Mouse (Mus musculus) stomach, postnatal 0 days (tissue): ENCODE measurements at regions not wholly inside any gene's neighbourhood (a gene's known extent, or its start where the extent isn't known, plus 50 kb on each side); places are given as distances from the start of the nearest gene placed in this dataset.

ENCODE experiments used
- ATAC-seq: fragments of 200-750 bp; cut with Nextera tagmentation; 2 replicates; pipeline ENCODE4 v1.8.0; 2017; ENCODE audit not compliant: low FRiP score, low TSS enrichment
- DNase-seq: peaks from one replicate; pipeline ENCODE4 v3.0.0-alpha.2; 2016; ENCODE audit warnings: low spot score
- H3K27ac ChIP-seq: fragments of 300-500 bp; sonication (generic); replicated peaks from 2 replicates; pipeline ENCODE4 v1.5.1; 2014; ENCODE audit warnings: mild to moderate bottlenecking, control low read depth
- H3K27me3 ChIP-seq: fragments of 300-500 bp; sonication (generic); 2 replicates; pipeline ENCODE4 v1.6.1; 2014; ENCODE audit warnings: low read length; ENCODE audit not compliant: control insufficient read depth, insufficient read depth
- H3K36me3 ChIP-seq: fragments of 300-500 bp; sonication (generic); 2 replicates; pipeline ENCODE4 v1.6.1; 2014; ENCODE audit warnings: low read length, mixed read lengths; ENCODE audit not compliant: control insufficient read depth, insufficient read depth
- H3K4me1 ChIP-seq: fragments of 300-500 bp; sonication (generic); replicated peaks from 2 replicates; pipeline ENCODE4 v1.6.1; 2014; ENCODE audit warnings: antibody characterized with exemption; ENCODE audit not compliant: control insufficient read depth, insufficient read depth
- H3K4me2 ChIP-seq: fragments of 300-500 bp; sonication (generic); replicated peaks from 2 replicates; pipeline ENCODE4 v1.6.1; 2014; ENCODE audit warnings: low read depth, mild to moderate bottlenecking, control low read depth, moderate library complexity
- H3K4me3 ChIP-seq: fragments of 300-500 bp; sonication (generic); 2 replicates; pipeline ENCODE4 v1.5.1; 2014; ENCODE audit warnings: low read depth, low read length, control low read depth
- H3K9ac ChIP-seq: fragments of 300-500 bp; sonication (generic); 2 replicates; pipeline ENCODE4 v1.6.1; 2014; ENCODE audit warnings: mild to moderate bottlenecking, low read length, control low read depth, mixed read lengths
- H3K9me3 ChIP-seq: fragments of 300-500 bp; sonication (generic); 2 replicates; pipeline ENCODE4 v1.6.1; 2016; ENCODE audit warnings: low read length; ENCODE audit not compliant: control insufficient read depth
- CTCF ChIP-seq: IDR thresholded peaks from 2 replicates; pipeline ENCODE4 v1.5.1; 2016; ENCODE audit warnings: antibody characterized with exemption, low read depth, mild to moderate bottlenecking, moderate library complexity
- EP300 ChIP-seq: optimal IDR thresholded peaks from 2 replicates; pipeline ENCODE3; 2016; ENCODE audit warnings: antibody characterized with exemption
- WGBS: fragments of 180-500 bp; shearing (Covaris S2); extraction: QIAGEN DNeasy Blood & Tissue Kit; methylation state at CpG from one replicate; pipeline ENCODE4 v1.1.7; 2014; 5-methylcytosine and 5-hydroxymethylcytosine counted together

- Histone ChIP-seq H3K9me3 (no peaks in the 10 kb centered on the region), H3K4me3 (no peak overlapping the region), H3K27ac (no peak overlapping the region), H3K4me2 (no peak overlapping the region), H3K27me3 (no peaks in the 10 kb centered on the region), H3K4me1 (no peaks in the 10 kb centered on the region), H3K9ac (no peak overlapping the region), H3K36me3 (no peaks in the 10 kb centered on the region)
- TF ChIP-seq CTCF = no peak
- no peak for TF ChIP-seq EP300
- WGBS = 59% methylated on average over 4 of the region's 4 CpGs
- no peak for ATAC-seq
- no peak for DNase-seq
Measured at GRCm38 (mm10) chr11:91426731-91427130, 150.6 kb downstream of the Kif2b start.

GRCm38 (mm10) chr11:91387172-91387571 lies 190.2 kb downstream of the Kif2b start:
- Histone ChIP-seq H3K4me1 (no peaks in the 10 kb centered on the region), H3K4me3 (no peak overlapping the region), H3K27ac (no peak overlapping the region), H3K9me3 (no peaks in the 10 kb centered on the region), H3K4me2 (no peak overlapping the region), H3K9ac (no peak overlapping the region), H3K36me3 (no peaks in the 10 kb centered on the region), H3K27me3 (no peaks in the 10 kb centered on the region)
- no peak for ATAC-seq
- TF ChIP-seq EP300 = no peak
- peak; percentile 41; the same call in 1 of the 2 replicates for TF ChIP-seq CTCF
- no peak for DNase-seq
- 56% methylated on average over 3 of the region's 3 CpGs for WGBS

GRCm38 (mm10) chr11:91357029-91357428 lies 220.3 kb downstream of the Kif2b start:
- ATAC-seq (no peak), DNase-seq (no peak)
- Histone ChIP-seq H3K4me1 (no peaks in the 10 kb centered on the region), H3K9ac (no peak overlapping the region), H3K4me3 (no peak overlapping the region), H3K36me3 (no peaks in the 10 kb centered on the region), H3K4me2 (no peak overlapping the region), H3K27ac (no peak overlapping the region), H3K9me3 (no peaks in the 10 kb centered on the region), H3K27me3 (no peaks in the 10 kb centered on the region)
- TF ChIP-seq EP300 = no peak
- WGBS = 23% methylated on average over 4 of the region's 4 CpGs

DNA sequence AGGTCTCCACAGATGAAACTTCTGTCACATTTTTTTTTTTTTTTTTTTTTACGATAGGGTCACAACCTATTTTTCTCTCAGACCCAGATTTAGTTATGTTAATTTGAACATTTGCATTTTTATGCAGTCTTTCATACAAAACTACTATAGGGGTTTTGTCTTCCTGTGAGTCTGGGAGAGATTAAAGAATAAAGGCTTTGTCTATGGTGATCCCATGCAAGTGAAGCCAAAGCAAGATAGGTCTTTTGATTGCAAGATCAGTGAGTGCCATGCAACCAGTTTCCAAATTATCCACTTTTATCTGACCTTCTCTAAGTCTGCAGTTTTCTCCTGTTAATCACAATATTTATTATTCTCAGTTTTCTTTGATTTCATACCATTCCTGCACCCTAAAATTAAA lies 234.7 kb downstream of the Kif2b start:
- WGBS = 85% methylated on average over 1 of the region's 1 CpGs
- no peak overlapping the region for H3K4me2 ChIP-seq
- H3K4me1 ChIP-seq = no peaks in the 10 kb centered on the region
- TF ChIP-seq EP300 (no peak), CTCF (no peak)
- H3K36me3 ChIP-seq = no peaks in the 10 kb centered on the region
- H3K4me3 ChIP-seq = no peak overlapping the region
- H3K9ac ChIP-seq = no peak overlapping the region
- DNase-seq (no peak), ATAC-seq (no peak)
- H3K27ac ChIP-seq = no peak overlapping the region
- no peaks in the 10 kb centered on the region for H3K27me3 ChIP-seq
- H3K9me3 ChIP-seq = no peaks in the 10 kb centered on the region

GRCm38 (mm10) chr11:91333056-91333455 lies 244.3 kb downstream of the Kif2b start:
- H3K36me3 ChIP-seq = no peaks in the 10 kb centered on the region

DNA sequence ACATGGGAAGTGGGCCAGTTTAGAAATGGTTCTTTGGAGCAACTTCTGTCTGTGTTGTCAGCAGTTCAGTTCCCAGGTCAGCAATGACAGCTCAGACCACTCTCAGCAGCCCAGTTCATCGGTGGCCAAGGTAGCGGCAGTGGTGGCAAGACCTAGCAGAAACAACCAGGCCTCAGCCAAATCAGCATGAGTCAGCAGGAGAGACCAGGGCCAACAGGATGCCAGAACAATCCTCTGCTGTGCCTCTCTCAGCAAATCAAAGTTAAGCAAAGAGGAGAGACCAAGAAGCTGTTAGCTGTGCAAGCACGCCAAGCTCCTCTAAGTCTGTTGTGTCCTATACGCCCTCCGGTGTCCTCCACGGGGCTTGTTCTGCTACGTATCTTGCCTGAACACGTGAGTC lies 249.8 kb downstream of the Kif2b start:
- TF ChIP-seq CTCF = no peak
- no peak for TF ChIP-seq EP300
- ATAC-seq (no peak), DNase-seq (no peak)
- WGBS = 77% methylated on average over 8 of the region's 8 CpGs
- H3K9ac ChIP-seq = no peak overlapping the region
- H3K4me3 ChIP-seq = no peak overlapping the region
- H3K27me3 ChIP-seq = no peaks in the 10 kb centered on the region
- H3K4me1 ChIP-seq = no peaks in the 10 kb centered on the region
- H3K36me3 ChIP-seq = no peaks in the 10 kb centered on the region
- no peak overlapping the region for H3K4me2 ChIP-seq
- H3K9me3 ChIP-seq = no peaks in the 10 kb centered on the region
- no peak overlapping the region for H3K27ac ChIP-seq

More at GRCm38 (mm10) chr11:91333056-91333455, 244.3 kb downstream of the Kif2b start:
- H3K9ac ChIP-seq = no peak overlapping the region
- no peak overlapping the region for H3K27ac ChIP-seq
- WGBS = 88% methylated on average over 3 of the region's 3 CpGs
- no peak for ATAC-seq
- no peaks in the 10 kb centered on the region for H3K9me3 ChIP-seq
- H3K4me1 ChIP-seq = no peaks in the 10 kb centered on the region
- H3K27me3 ChIP-seq = no peaks in the 10 kb centered on the region
- no peak overlapping the region for H3K4me2 ChIP-seq
- no peak for DNase-seq
- TF ChIP-seq EP300 (no peak), CTCF (no peak)
- no peak overlapping the region for H3K4me3 ChIP-seq
